Mouse (Mus musculus) CH12.LX (cell line): ENCODE data around the gene Lrrc26. TPM values are rescaled to one million over a fixed set of nuclear protein-coding genes. Genes with fewer than 3 reads are reported as not detected.
A peak's percentile ranks its signal among the peaks of the same experiment; 100 is the strongest.

Experiments
- DNase-seq: peaks from one replicate; pipeline ENCODE4 v3.0.0-alpha.2; 2013; ENCODE audit errors: extremely low read depth
- H3K27ac ChIP-seq: 2 replicates; pipeline ENCODE4 v1.5.1; 2012; ENCODE audit warnings: low read depth, mild to moderate bottlenecking, control low read depth, moderate library complexity; ENCODE audit not compliant: insufficient read depth
- H3K27me3 ChIP-seq: replicated peaks from 2 replicates; pipeline ENCODE3; 2012; ENCODE audit warnings: inconsistent platforms
- H3K36me3 ChIP-seq, 2 experiments: replicated peaks in 1 of 2; 2 replicates each; pipeline versions ENCODE3 to v1.6.1; 2012; ENCODE audit warnings: inconsistent platforms in 1 of 2, low read length in 1 of 2, mild to moderate bottlenecking in 1 of 2, mixed read lengths in 1 of 2, moderate library complexity in 1 of 2; ENCODE audit not compliant: control insufficient read depth in 1 of 2, insufficient read depth in 1 of 2
- H3K4me1 ChIP-seq, 2 experiments: 2 replicates each; pipeline ENCODE4 v1.6.1; 2012; ENCODE audit warnings: inconsistent platforms in 1 of 2, moderate library complexity in 1 of 2; ENCODE audit not compliant: insufficient read depth in 2 of 2, control insufficient read depth in 1 of 2
- H3K4me2 ChIP-seq: 2 replicates; pipeline ENCODE4 v1.6.1; 2012; ENCODE audit warnings: low read depth, mild to moderate bottlenecking, control low read depth; ENCODE audit not compliant: poor library complexity, insufficient read depth, severe bottlenecking
- H3K4me3 ChIP-seq, 3 experiments: fragments of 150-350 bp in 1 of 3; sonication (generic) in 1 of 3; replicated peaks in 1 of 3; 2 replicates each; pipeline versions ENCODE3 to v1.5.1; 2011 to 2012; ENCODE audit warnings: low read depth in 2 of 3, low read length in 2 of 3, mild to moderate bottlenecking in 2 of 3, moderate library complexity in 2 of 3, control low read depth in 1 of 3, improper control_type of control experiment in 1 of 3, inconsistent platforms in 1 of 3, mixed read lengths in 1 of 3; ENCODE audit not compliant: poor library complexity in 1 of 3
- H3K79me2 ChIP-seq: replicated peaks from 2 replicates; pipeline ENCODE4 v1.6.1; 2012; ENCODE audit warnings: mild to moderate bottlenecking, moderate library complexity; ENCODE audit not compliant: control insufficient read depth, poor library complexity, insufficient read depth, severe bottlenecking; ENCODE audit errors: extremely low read depth
- H3K9ac ChIP-seq: 2 replicates; pipeline ENCODE4 v1.6.1; 2012; ENCODE audit warnings: low read depth, mild to moderate bottlenecking, control low read depth, moderate library complexity; ENCODE audit not compliant: insufficient read depth
- H3K9me3 ChIP-seq: replicated peaks from 2 replicates; pipeline ENCODE3; 2012; ENCODE audit warnings: low read length, inconsistent platforms, mixed read lengths
- CHD1 ChIP-seq: IDR thresholded peaks from 2 replicates; pipeline ENCODE4 v1.6.1; 2012; ENCODE audit warnings: low read depth, low read length, improper control_type of control experiment, inconsistent platforms
- CHD2 ChIP-seq: IDR thresholded peaks from 2 replicates; pipeline ENCODE4 v1.6.1; 2011; ENCODE audit warnings: low read length, improper control_type of control experiment
- EP300 ChIP-seq: IDR thresholded peaks from 2 replicates; pipeline ENCODE4 v1.6.1; 2011; ENCODE audit warnings: low read length, improper control_type of control experiment
- ETS1 ChIP-seq: conservative IDR thresholded peaks from 2 replicates; pipeline ENCODE4 v1.6.1; 2012; ENCODE audit warnings: low read depth, mild to moderate bottlenecking, inconsistent platforms, low read length, improper control_type of control experiment, moderate library complexity
- GABPA ChIP-seq: IDR thresholded peaks from 2 replicates; pipeline ENCODE4 v1.6.1; 2012; ENCODE audit warnings: low read depth, low read length, improper control_type of control experiment, inconsistent platforms; ENCODE audit not compliant: insufficient replicate concordance
- HCFC1 ChIP-seq: IDR thresholded peaks from 2 replicates; pipeline ENCODE4 v1.6.1; 2012; ENCODE audit warnings: low read depth, mild to moderate bottlenecking, inconsistent platforms, low read length, improper control_type of control experiment
- IRF4 ChIP-seq: IDR thresholded peaks from 2 replicates; pipeline ENCODE4 v1.6.1; 2014; ENCODE audit warnings: low read depth, mild to moderate bottlenecking, inconsistent platforms, low read length, improper control_type of control experiment
- JUND ChIP-seq: conservative IDR thresholded peaks from 2 replicates; pipeline ENCODE4 v1.6.1; 2011; ENCODE audit warnings: low read depth, low read length, improper control_type of control experiment
- KAT2A ChIP-seq: IDR thresholded peaks from 2 replicates; pipeline ENCODE4 v1.6.1; 2012; ENCODE audit warnings: low read length, improper control_type of control experiment, inconsistent platforms; ENCODE audit not compliant: insufficient replicate concordance
- MAFK ChIP-seq: IDR thresholded peaks from 2 replicates; pipeline ENCODE4 v1.6.1; 2011; ENCODE audit warnings: low read length, improper control_type of control experiment; ENCODE audit not compliant: insufficient replicate concordance
- MAX ChIP-seq: IDR thresholded peaks from 2 replicates; pipeline ENCODE4 v1.6.1; 2011; ENCODE audit warnings: low read length, improper control_type of control experiment
- MEF2A ChIP-seq: IDR thresholded peaks from 2 replicates; pipeline ENCODE4 v1.6.1; 2014; ENCODE audit warnings: low read depth, mild to moderate bottlenecking, inconsistent platforms, low read length, improper control_type of control experiment, borderline replicate concordance
- MXI1 ChIP-seq: IDR thresholded peaks from 2 replicates; pipeline ENCODE4 v1.6.1; 2011; ENCODE audit warnings: mild to moderate bottlenecking, low read depth, low read length, improper control_type of control experiment
- NELFE ChIP-seq: IDR thresholded peaks from 2 replicates; pipeline ENCODE4 v1.6.1; 2011; ENCODE audit warnings: low read depth, low read length, improper control_type of control experiment
- NRF1 ChIP-seq: IDR thresholded peaks from 2 replicates; pipeline ENCODE4 v1.6.1; 2014; ENCODE audit warnings: low read depth, mild to moderate bottlenecking, inconsistent platforms, low read length, improper control_type of control experiment, moderate library complexity
- SIN3A ChIP-seq: IDR thresholded peaks from 2 replicates; pipeline ENCODE4 v1.6.1; 2012; ENCODE audit warnings: low read length, improper control_type of control experiment, inconsistent platforms
- SMC3 ChIP-seq: IDR thresholded peaks from 2 replicates; pipeline ENCODE4 v1.6.1; 2011; ENCODE audit warnings: low read depth, low read length, improper control_type of control experiment
- UBTF ChIP-seq: IDR thresholded peaks from 2 replicates; pipeline ENCODE4 v1.6.1; 2012; ENCODE audit warnings: low read depth, mild to moderate bottlenecking, inconsistent platforms, low read length, improper control_type of control experiment, moderate library complexity
- ZMIZ1 ChIP-seq: IDR thresholded peaks from 2 replicates; pipeline ENCODE4 v1.6.1; 2012; ENCODE audit warnings: low read depth, mild to moderate bottlenecking, inconsistent platforms, low read length, improper control_type of control experiment
- ZNF384 ChIP-seq: IDR thresholded peaks from 2 replicates; pipeline ENCODE4 v1.6.1; 2012; ENCODE audit warnings: low read depth, low read length, improper control_type of control experiment, inconsistent platforms
- dilution Hi-C: fragments of 300-500 bp; cut with MboI; formaldehyde crosslinking; loops from 2 replicates; pipeline ENCODE4 v1.14.3; 2020; ENCODE audit warnings: low sequenced_read_pairs; ENCODE audit not compliant: extremely low pct_unique_long_range_greater_than_20kb, extremely low pct_ligation_motif_present
- in situ Hi-C: fragments of 300-500 bp; cut with MboI; formaldehyde crosslinking; loops from 3 replicates; pipeline ENCODE4 v1.14.3; 2019; ENCODE audit warnings: low sequenced_read_pairs, low pct_ligation_motif_present, low pct_unique_long_range_greater_than_20kb, mixed read lengths
- polyA plus RNA-seq: library from polyadenylated mRNA; unstranded; fragments of >175 nt; gene quantifications from 2 replicates; pipeline ENCODE4 v1.2.1, GENCODE M21; 2012; ENCODE audit warnings: low read depth; ENCODE audit not compliant: insufficient read length
- total RNA-seq, 2 experiments: library from RNA; depleted of rRNA; stranded (reverse); fragments of 300-350 nt in 1 of 2; fragments of >200 nt in 1 of 2; gene quantifications; 2 replicates each; pipeline ENCODE4 v1.2.3; 2012 to 2014

Gene Lrrc26
- total and polyA plus RNA-seq, 3 experiments, result not detected

DNA sequence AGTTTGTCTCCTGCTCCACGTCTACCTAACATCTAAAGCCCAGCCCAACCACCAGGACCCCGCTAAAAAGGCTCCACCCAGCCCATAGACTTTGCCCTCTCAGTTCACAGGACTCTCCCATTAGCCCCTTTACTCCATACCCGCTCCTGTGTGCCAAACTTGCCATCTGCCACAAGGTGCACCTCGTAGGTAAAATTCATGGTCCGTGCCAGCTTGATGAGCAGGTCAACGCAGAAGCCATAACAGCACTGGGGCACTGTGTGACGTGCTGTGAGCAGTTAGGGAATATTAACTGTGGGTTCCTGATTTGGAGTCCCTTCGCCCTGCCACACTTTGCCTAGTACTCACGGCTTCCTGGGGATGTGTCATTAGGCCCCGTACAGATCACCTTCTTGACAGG, 8.3 kb downstream of the Lrrc26 start:
- H3K4me3 ChIP-seq, result no peak overlapping the region
- H3K27ac ChIP-seq, result no peak overlapping the region
- peaks cover 4% of the 10 kb centered on the region for H3K9me3 ChIP-seq
- no peak overlapping the region for H3K4me2 ChIP-seq
- H3K27me3 ChIP-seq, result peaks cover 79% of the 10 kb centered on the region
- no peak for TF ChIP-seq CHD2
- TF ChIP-seq ZMIZ1, result no peak
- no peak for TF ChIP-seq SIN3A
- no peaks in the 10 kb centered on the region for H3K79me2 ChIP-seq
- no peak for DNase-seq
- H3K9ac ChIP-seq, result no peak overlapping the region
- H3K4me1 ChIP-seq, result no peaks in the 10 kb centered on the region
- H3K36me3 ChIP-seq, result no peaks in the 10 kb centered on the region
- in situ Hi-C loops (no loop called here), dilution Hi-C loops (no loop called here)

- peaks cover 77% of the 10 kb centered on the region for H3K27me3 ChIP-seq
- TF ChIP-seq GABPA, result no peak
- TF ChIP-seq ETS1, result no peak
- no peak for TF ChIP-seq ZNF384
- TF ChIP-seq NELFE, result no peak
- TF ChIP-seq SMC3, result no peak
- TF ChIP-seq MXI1, result no peak
- TF ChIP-seq MAX, result no peak
- no peaks in the 10 kb centered on the region for H3K36me3 ChIP-seq
Measured at GRCm38 (mm10) chr2:25303452-25303851, 13.7 kb downstream of the Lrrc26 start.

DNA sequence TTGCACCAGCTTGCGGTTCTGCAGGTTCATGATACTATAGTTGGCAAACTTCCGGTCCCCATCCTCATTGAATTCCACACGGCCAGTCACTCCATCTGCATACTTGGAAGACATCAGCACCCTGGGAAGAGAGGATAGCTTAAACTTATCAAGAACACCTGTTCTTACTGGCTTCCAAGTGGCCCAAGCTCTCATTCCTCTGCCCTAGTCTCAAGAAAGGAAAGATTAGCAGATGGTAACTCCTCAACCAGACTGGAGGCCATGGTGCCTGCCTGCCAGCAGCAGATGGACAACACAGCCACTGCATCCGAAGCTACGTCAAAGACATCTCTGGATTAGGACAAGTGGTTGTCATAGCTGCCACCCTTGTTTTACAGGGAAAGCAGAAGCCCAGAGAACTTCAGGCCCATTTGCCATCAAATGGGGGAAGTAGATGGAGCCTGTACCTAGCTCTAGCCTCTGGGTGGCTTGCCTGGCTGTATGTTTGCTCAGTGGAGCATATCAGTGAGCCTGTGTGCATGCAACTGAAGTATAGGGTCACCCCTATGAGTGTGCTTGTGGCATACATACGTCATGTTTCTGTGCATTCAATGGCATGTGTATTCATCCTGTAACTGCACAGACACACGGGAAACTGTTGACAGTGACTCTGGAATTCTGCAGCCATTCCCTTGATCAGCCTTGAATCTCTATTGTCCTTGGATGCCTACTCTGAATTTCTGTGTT, 14.4 kb downstream of the Lrrc26 start:
- Histone ChIP-seq H3K9me3 (peaks cover 2% of the 10 kb centered on the region), H3K36me3 (no peaks in the 10 kb centered on the region), H3K4me2 (peak overlapping the region; percentile 46; the same call in 1 of the 2 replicates), H3K9ac (no peak overlapping the region), H3K4me1 (peaks cover 8 to 9% of the 10 kb centered on the region in 2 experiments), H3K27ac (no peak overlapping the region), H3K4me3 (peak overlapping the region in 1 of 3 experiments; percentile 17), H3K27me3 (peaks cover 79% of the 10 kb centered on the region), H3K79me2 (no peaks in the 10 kb centered on the region)
- dilution Hi-C loops, result no loop called here
- no peak for DNase-seq
- in situ Hi-C loops, result no loop called here
- no peak for TF ChIP-seq UBTF
- no peak for TF ChIP-seq MAFK
- TF ChIP-seq NRF1, result no peak
- TF ChIP-seq CHD2, result no peak
- TF ChIP-seq IRF4, result no peak
- TF ChIP-seq MEF2A, result no peak
- no peak for TF ChIP-seq HCFC1
- no peak for TF ChIP-seq CHD1
- TF ChIP-seq SIN3A, result no peak
- no peak for TF ChIP-seq KAT2A
- TF ChIP-seq JUND, result no peak
- no peak for TF ChIP-seq EP300

More at GRCm38 (mm10) chr2:25303452-25303851, 13.7 kb downstream of the Lrrc26 start:
- H3K4me3 ChIP-seq, result no peak overlapping the region
- dilution Hi-C loops, result no loop called here
- H3K79me2 ChIP-seq, result no peaks in the 10 kb centered on the region
- H3K9ac ChIP-seq, result no peak overlapping the region
- H3K27ac ChIP-seq, result no peak overlapping the region
- H3K4me2 ChIP-seq, result no peak overlapping the region
- no peak for DNase-seq
- H3K4me1 ChIP-seq, result peaks cover 8 to 9% of the 10 kb centered on the region in 2 experiments
- H3K9me3 ChIP-seq, result peaks cover 4% of the 10 kb centered on the region
- in situ Hi-C loops, result no loop called here
